Mouse (Mus musculus) heart, postnatal 0 days (tissue): Measurements from ENCODE around the gene Tasp1. TPM values are rescaled to one million over a fixed set of nuclear protein-coding genes. Genes with fewer than 3 reads are reported as not detected.

Experiments
- ATAC-seq: fragments of 200-750 bp; cut with Nextera tagmentation; 2 replicates; pipeline ENCODE4 v1.8.0; 2017; ENCODE audit warnings: low read depth, moderate number of reproducible peaks, moderate library complexity; ENCODE audit not compliant: insufficient read depth
- DNase-seq: peaks from one replicate; pipeline ENCODE4 v3.0.0-alpha.2; 2016; ENCODE audit warnings: low spot score
- H3K27ac ChIP-seq: fragments of 300-500 bp; sonication (generic); 2 replicates; pipeline ENCODE4 v1.5.1; 2014; ENCODE audit warnings: low read depth, mild to moderate bottlenecking
- H3K27me3 ChIP-seq: fragments of 300-500 bp; sonication (generic); 2 replicates; pipeline ENCODE4 v1.6.1; 2014; ENCODE audit warnings: low read length, mixed read lengths; ENCODE audit not compliant: control insufficient read depth, insufficient read depth
- H3K36me3 ChIP-seq: fragments of 300-500 bp; sonication (generic); replicated peaks from 2 replicates; pipeline ENCODE4 v1.6.1; 2014; ENCODE audit warnings: low read length, mixed read lengths; ENCODE audit not compliant: control insufficient read depth, insufficient read depth
- H3K4me1 ChIP-seq: fragments of 300-500 bp; sonication (generic); 2 replicates; pipeline ENCODE4 v1.6.1; 2014; ENCODE audit warnings: antibody characterized with exemption; ENCODE audit not compliant: control insufficient read depth, insufficient read depth
- H3K4me2 ChIP-seq: fragments of 300-500 bp; sonication (generic); 2 replicates; pipeline ENCODE4 v1.6.1; 2014; ENCODE audit warnings: low read depth, mild to moderate bottlenecking, low read length, moderate library complexity
- H3K4me3 ChIP-seq: fragments of 300-500 bp; sonication (generic); 2 replicates; pipeline ENCODE4 v1.5.1; 2014; ENCODE audit warnings: low read depth, low read length
- H3K9ac ChIP-seq: fragments of 300-500 bp; sonication (generic); replicated peaks from 2 replicates; pipeline ENCODE4 v1.6.1; 2014; ENCODE audit warnings: low read depth, low read length, mixed read lengths
- H3K9me3 ChIP-seq: fragments of 300-500 bp; sonication (generic); replicated peaks from 2 replicates; pipeline ENCODE4 v1.6.1; 2016; ENCODE audit warnings: low read length; ENCODE audit not compliant: control insufficient read depth
- CTCF ChIP-seq: IDR thresholded peaks from 2 replicates; pipeline ENCODE4 v1.5.1; 2016; ENCODE audit warnings: antibody characterized with exemption, control low read depth, low read depth
- EP300 ChIP-seq: IDR thresholded peaks from 2 replicates; pipeline ENCODE4 v1.6.1; 2016; ENCODE audit warnings: antibody characterized with exemption, low read depth
- WGBS: fragments of 180-500 bp; shearing (Covaris S2); extraction: QIAGEN DNeasy Blood & Tissue Kit; methylation state at CpG from one replicate; pipeline ENCODE4 v1.1.7; 2014; 5-methylcytosine and 5-hydroxymethylcytosine counted together
- polyA plus RNA-seq: library from polyadenylated mRNA; unstranded; fragments of >200 nt; fragmentation: Nextera tagmentation; extraction: Ambion mirVana; gene quantifications from 2 replicates; pipeline ENCODE4 v1.2.1, GENCODE M21; 2015
- total RNA-seq: library from RNA; depleted of rRNA; stranded (reverse); fragments of >200 nt; gene quantifications from 2 replicates; pipeline ENCODE4 v1.2.3, GENCODE M21; 2014; ENCODE audit warnings: low replicate concordance

Gene Tasp1
- total and polyA plus RNA-seq, 2 experiments from 2014 or later, result 1.2 to 9.6 TPM

- Histone ChIP-seq H3K4me1 (no peaks in the 10 kb centered on the region), H3K27ac (no peak overlapping the region), H3K4me2 (no peak overlapping the region), H3K9me3 (no peaks in the 10 kb centered on the region), H3K27me3 (no peaks in the 10 kb centered on the region), H3K4me3 (no peak overlapping the region), H3K36me3 (no peaks in the 10 kb centered on the region), H3K9ac (no peak overlapping the region)
- DNase-seq (no peak), ATAC-seq (no peak)
- TF ChIP-seq CTCF (no peak), EP300 (no peak)
- 88% methylated on average over 5 of the region's 5 CpGs for WGBS
Observed at GRCm38 (mm10) chr2:139860133-139860494, 206.5 kb downstream of the Tasp1 start.

- Histone ChIP-seq H3K36me3 (no peaks in the 10 kb centered on the region), H3K4me3 (no peak overlapping the region), H3K9me3 (no peaks in the 10 kb centered on the region), H3K4me2 (no peak overlapping the region), H3K27ac (no peak overlapping the region), H3K9ac (no peak overlapping the region), H3K4me1 (no peaks in the 10 kb centered on the region), H3K27me3 (no peaks in the 10 kb centered on the region)
- DNase-seq (no peak), ATAC-seq (no peak)
- 49% methylated on average over 3 of the region's 3 CpGs for WGBS
- no peak for TF ChIP-seq CTCF
- no peak for TF ChIP-seq EP300
Observed at GRCm38 (mm10) chr2:139859424-139860132, 207.0 kb downstream of the Tasp1 start.

- no peak for TF ChIP-seq CTCF
- TF ChIP-seq EP300, result no peak
- no peak for DNase-seq
- no peaks in the 10 kb centered on the region for H3K9me3 ChIP-seq
- no peak overlapping the region for H3K27ac ChIP-seq
- 82% methylated on average over 1 of the region's 1 CpGs for WGBS
- H3K4me3 ChIP-seq, result no peak overlapping the region
- H3K27me3 ChIP-seq, result no peaks in the 10 kb centered on the region
- no peak overlapping the region for H3K4me2 ChIP-seq
- no peak for ATAC-seq
- no peaks in the 10 kb centered on the region for H3K36me3 ChIP-seq
- no peak overlapping the region for H3K9ac ChIP-seq
- H3K4me1 ChIP-seq, result no peaks in the 10 kb centered on the region
Observed at GRCm38 (mm10) chr2:139849621-139850020, 217.0 kb downstream of the Tasp1 start.

GRCm38 (mm10) chr2:139841359-139841758 is 225.2 kb downstream of the Tasp1 start:
- H3K4me1 ChIP-seq, result no peaks in the 10 kb centered on the region
- TF ChIP-seq CTCF, result no peak
- TF ChIP-seq EP300, result no peak
- no peak overlapping the region for H3K9ac ChIP-seq
- no peak overlapping the region for H3K4me3 ChIP-seq
- H3K9me3 ChIP-seq, result no peaks in the 10 kb centered on the region
- H3K27ac ChIP-seq, result no peak overlapping the region
- no peaks in the 10 kb centered on the region for H3K27me3 ChIP-seq
- H3K36me3 ChIP-seq, result no peaks in the 10 kb centered on the region
- H3K4me2 ChIP-seq, result no peak overlapping the region
- DNase-seq (no peak), ATAC-seq (no peak)
- WGBS, result 60% methylated on average over 1 of the region's 1 CpGs

GRCm38 (mm10) chr2:139840941-139841340 is 225.7 kb downstream of the Tasp1 start:
- no peak overlapping the region for H3K4me3 ChIP-seq
- no peak for TF ChIP-seq CTCF
- TF ChIP-seq EP300, result no peak
- 66% methylated on average over 5 of the region's 5 CpGs for WGBS

More at GRCm38 (mm10) chr2:139840941-139841340, 225.7 kb downstream of the Tasp1 start:
- H3K36me3 ChIP-seq, result no peaks in the 10 kb centered on the region
- no peak for ATAC-seq
- no peak overlapping the region for H3K4me2 ChIP-seq
- no peak overlapping the region for H3K27ac ChIP-seq
- H3K27me3 ChIP-seq, result no peaks in the 10 kb centered on the region
- DNase-seq, result no peak
- no peak overlapping the region for H3K9ac ChIP-seq
- no peaks in the 10 kb centered on the region for H3K9me3 ChIP-seq
- no peaks in the 10 kb centered on the region for H3K4me1 ChIP-seq
